Mouse (Mus musculus) brain, adult 2 months (tissue): ENCODE measurements around the gene Iqcf3.
"Not testable (repeated sequence)": the region's sequence is repeated elsewhere in the genome, so short reads cannot be mapped to it uniquely, and the experiment has no call there.

Experiments used
- DNase-seq: peaks from one replicate; pipeline ENCODE4 v3.0.0; 2011; ENCODE audit warnings: low read depth, low spot score

The Iqcf3 gene

GRCm38 (mm10) chr9:106561531-106561930 is at the start of gene Iqcf3:
TSS of gene Iqcf3 (minus strand) at chr9:106561631.
- DNase-seq, result no peak

- no peak for DNase-seq
Measured at GRCm38 (mm10) chr9:106610727-106611126, 49.3 kb upstream of the Iqcf3 start.

DNA sequence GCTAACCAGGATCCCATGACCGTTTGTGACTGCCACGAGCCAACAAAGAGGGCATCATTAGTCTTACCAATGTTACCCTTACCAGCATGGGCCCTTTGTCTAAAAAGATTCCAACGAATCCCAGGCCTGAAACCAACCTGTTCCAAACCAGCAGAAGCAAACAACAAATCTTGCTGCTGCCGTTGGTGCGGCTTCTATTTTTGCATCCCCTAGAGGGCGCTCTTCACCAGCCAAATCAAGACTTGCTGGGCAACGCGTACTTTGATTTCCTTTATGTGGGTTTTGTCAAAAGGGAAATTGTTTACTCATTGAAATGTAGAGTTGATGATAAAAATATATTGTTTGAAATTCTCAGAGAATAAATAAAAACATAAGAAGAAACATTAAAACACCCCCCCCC is 39.1 kb upstream of the Iqcf3 start:
- peak; percentile 86 for DNase-seq

DNA sequence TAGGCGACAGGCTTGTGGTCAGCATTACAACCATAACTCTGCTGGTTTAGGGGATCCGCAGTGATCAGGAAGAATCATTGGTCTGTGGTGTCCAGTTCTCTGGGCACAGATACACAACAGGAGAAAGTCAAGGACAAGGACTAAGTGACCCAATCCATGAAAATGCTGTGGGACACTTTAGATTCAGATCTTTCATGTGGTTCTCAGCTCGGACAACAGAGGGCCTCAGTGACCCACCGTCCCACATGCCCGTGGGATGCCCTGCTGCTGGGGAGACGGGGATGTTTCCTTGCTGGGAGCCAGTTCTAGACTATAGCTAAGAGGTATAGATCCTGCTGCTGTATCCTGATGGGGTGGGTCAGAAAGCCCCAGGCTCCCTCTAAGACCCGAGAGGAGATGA is 37.0 kb upstream of the Iqcf3 start:
- no peak for DNase-seq

DNA sequence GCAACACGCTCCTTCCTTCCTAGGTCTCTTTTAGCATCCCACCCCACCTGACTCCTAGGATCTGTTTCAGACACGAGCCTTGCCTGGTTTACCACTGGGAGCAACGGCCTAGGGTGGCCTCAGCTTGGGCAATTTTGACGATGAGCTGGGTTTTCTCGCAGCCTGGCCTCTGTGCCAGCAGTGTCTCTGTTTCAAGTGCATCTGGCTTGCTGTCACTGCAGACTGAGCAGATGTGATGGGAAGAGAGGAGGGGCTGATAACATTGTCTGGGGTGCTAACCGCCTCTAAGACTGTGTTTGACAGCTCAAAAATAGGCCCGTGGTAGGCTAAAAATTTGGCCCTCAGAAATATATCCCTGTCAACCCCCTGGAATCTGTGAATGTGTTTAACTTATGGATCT is 34.4 kb upstream of the Iqcf3 start:
- peak; percentile 80 for DNase-seq

DNA sequence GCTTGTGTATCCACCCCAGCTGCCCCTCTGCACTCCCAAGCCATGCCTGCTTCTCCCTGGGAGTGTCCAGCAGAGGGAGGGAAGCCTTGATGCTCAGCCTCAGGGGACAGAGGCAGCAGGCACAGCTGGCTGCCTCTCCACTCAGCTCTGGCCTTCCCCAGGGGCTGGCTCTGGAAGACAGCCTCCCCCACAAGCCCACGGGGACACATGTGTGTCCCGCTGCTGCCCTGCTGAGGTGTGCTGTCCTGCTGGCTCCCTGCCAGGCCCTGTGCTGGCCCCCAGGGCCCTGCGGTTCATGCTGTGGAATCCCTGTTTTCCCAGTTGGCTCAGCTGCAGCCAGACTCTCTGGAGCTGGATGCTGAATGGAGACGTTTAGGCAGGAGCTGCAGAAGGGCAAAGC is 34.0 kb upstream of the Iqcf3 start:
- not testable (repeated sequence) for DNase-seq

GRCm38 (mm10) chr9:106592158-106592557 is 30.7 kb upstream of the Iqcf3 start:
- DNase-seq, result peak; percentile 55

DNA sequence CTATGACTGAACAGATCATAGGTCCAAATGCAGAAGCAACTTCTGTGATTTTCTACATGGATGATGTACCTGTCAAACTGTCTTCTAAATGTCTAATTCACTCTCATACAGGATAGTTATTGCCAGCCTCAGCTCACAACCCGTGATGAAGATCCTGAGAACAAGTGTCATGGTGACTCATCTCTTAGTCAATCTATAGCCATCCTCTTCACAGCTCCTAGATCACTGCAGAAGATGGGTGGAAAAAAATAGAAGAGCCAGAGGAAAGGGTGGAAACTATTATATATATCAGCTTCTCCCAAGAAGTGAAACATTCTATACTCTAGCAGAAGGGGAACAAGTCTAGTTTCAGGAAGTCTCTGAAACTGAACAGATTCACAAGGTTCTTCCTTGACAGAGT is 21.1 kb upstream of the Iqcf3 start:
- DNase-seq, result peak; percentile 63

GRCm38 (mm10) chr9:106580016-106580415 is 18.6 kb upstream of the Iqcf3 start:
- DNase-seq, result peak; percentile 75

GRCm38 (mm10) chr9:106576112-106576511 is 14.7 kb upstream of the Iqcf3 start:
- DNase-seq, result peak; percentile 56

- no peak for DNase-seq
Measured at GRCm38 (mm10) chr9:106573366-106573765, 11.9 kb upstream of the Iqcf3 start.

- DNase-seq, result no peak
Measured at GRCm38 (mm10) chr9:106572186-106572585, 10.8 kb upstream of the Iqcf3 start.

- DNase-seq, result no peak
Measured at GRCm38 (mm10) chr9:106570896-106571295, 9.5 kb upstream of the Iqcf3 start, which contains the start of gene Iqcf4. TSS of gene Iqcf4 (minus strand) at chr9:106570996.

GRCm38 (mm10) chr9:106566437-106566836 is 5.0 kb upstream of the Iqcf3 start:
- no peak for DNase-seq

DNA sequence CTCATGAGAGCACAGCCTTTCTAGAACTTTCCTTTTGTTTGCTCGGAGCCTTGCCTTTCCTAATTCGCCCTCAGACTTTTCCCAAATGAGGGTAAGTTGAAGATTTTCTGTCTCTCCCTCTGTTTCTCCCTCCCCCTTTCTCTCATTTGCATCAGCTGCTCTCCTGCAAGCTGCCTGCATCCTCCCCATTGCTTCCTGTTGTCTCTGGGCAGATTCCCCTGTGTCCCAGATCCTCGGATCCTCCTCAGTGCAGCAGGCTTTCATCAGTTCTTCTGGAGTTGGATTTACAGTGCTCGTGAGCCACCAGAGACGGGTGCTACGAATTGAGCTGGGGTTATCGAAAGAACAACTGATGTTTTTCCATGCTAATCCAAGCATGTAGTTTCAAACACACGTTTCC is 2.6 kb upstream of the Iqcf3 start:
- peak; percentile 58 for DNase-seq

DNA sequence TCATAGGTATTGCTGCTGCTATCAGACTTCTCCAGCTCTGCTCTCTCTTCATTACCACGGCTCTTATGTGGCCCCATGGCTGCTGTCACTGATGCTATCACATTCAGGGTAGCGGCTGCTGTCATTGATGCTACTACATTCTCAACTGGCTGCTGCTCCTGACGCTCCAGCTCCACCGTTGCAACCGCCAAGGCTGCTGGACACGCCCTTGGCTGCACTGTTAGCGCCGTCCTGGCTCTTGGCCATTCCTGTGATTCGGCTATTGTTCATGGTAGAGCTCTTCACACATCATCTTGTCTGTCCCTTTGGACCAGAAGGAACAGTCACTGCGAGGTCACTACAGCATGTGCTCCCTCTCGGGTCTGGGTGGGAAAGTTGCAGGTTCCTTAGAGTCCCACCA is 860 bp upstream of the Iqcf3 start:
- no peak for DNase-seq

DNA sequence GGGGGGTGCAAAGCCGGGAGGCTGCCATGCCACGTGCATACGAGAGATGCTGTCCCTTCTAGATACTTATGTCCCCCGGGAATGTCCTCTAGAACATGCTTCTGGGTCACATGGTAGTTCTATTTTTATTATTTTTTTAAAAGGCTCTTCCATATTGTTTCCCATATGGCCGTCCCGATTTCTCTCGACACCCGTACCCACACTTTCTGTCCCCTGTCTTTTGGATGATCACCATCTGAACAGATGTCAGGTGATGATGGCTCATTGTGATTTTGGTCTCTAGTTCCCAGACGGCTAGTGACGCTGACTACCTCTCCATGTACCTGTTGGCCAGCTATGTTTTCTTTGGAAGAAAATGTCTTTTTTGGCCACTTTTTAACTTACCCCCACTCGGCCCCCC is 26.5 kb downstream of the Iqcf3 start:
- DNase-seq, result peak; percentile 75

- no peak for DNase-seq
Measured at GRCm38 (mm10) chr9:106534296-106534695, 27.1 kb downstream of the Iqcf3 start.

DNA sequence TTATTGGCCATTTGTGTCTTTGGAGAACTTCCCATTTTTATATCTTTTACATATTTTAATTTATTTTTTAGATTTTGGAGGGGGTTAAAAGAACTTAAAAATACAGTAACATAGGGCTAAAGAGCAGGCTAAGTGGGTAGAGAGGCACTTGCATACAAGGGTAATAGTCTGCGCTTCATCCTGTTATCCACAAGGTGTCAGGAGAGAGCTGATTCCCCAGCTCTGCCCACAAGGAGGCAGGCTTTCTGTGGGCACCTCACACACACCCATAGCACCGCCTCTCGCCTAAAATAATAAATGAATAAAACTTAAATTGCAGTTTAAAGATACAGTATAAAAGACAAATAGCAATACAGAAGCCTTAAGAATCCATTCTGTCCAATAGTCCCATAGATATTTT is 29.6 kb downstream of the Iqcf3 start:
- peak; percentile 83 for DNase-seq

DNA sequence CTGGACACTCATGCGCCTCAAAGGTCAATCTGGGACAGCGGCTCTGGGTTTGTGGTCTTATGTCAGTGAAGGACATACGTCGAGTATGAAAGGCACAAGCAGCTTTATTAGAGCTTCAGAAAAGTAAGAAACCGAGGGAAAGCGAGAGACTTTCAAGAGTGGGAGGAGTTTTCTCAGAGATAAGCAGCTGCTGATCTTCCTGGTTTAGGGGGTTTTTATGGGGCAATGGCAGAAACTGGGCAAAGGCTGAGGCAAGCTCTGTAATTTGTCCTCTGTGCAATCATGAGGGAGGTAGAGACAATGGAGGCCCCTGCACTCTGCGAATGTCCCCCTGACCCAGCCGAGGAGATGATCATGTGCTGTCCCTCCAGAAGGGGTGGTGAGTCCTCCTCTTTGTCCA is 41.5 kb downstream of the Iqcf3 start:
- no peak for DNase-seq

DNA sequence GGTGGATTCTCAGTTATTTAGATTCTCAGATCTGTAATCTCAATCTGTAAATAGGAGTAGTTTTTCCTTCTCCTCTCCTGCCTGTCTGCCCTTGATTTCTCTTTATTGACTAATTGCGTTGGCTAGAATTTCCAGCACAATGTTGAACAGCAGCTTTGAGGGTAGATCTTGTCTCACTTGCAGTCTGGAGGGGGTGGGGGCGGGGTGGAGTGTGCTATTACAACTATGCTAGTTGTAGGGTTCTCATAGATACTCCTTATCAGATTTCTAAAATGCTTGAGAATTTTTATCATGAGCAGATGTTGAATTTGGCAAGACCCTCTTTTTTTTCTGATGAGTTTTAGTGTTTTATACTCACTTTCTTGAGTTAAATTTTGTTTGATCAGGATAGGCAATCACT is 42.0 kb downstream of the Iqcf3 start:
- peak; percentile 5 for DNase-seq

GRCm38 (mm10) chr9:106514273-106514672 is 47.2 kb downstream of the Iqcf3 start, which contains the start of gene Iqcf5:
TSS of gene Iqcf5 (plus strand) at chr9:106514573.
- DNase-seq, result no peak

DNA sequence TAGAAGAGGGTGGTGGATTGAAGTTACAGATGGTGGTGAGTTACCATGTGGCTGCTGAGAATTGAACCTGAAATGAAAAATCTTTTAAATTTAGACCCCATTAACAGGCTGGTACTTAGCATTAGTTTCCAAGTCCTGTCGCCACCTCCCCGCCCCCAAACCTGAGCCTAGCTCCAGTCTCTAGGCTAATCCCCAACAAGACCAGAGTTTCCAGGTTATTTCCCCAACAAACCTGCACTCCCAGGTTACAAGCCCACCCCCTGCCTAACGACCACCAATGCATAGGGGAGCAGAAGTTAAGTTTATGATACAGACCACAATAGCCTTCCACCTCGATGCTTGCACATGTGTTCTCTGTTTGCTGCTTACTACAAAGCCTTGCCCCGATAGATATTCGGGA is 47.9 kb downstream of the Iqcf3 start:
- DNase-seq, result no peak

DNA sequence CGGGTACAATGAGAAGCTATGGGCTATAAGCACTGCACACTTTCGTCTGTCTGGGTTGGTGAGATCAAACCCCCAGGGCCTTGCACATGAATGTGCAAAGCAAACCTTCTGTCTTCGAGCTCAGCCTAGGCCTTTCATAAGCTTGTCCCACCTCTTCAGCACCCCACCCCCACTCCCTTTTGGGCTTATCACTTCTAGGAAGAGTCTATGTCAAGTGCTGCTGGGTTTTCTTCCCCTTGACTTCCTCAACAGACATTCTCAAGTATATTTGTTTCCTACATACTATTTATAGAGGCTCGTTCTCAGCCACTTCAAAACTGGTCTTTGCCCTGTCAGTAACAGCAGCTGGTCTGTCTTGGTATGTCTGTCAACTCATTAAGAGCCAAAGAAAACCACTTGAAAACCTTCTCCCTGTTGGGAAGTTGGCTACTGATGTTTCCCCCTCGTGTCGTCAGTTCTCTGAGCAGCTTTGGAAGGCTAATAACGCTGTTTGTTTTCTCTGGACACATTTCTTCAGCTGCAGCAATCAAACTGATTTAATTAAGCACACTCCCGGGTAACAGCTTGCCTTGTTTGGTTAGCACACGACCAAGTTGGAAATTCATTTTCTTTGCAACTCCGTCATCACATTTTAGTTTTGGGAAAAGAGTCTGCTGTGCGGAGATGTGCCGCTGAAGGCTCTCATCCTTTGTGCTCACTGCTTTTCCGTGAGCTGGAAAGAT is 48.5 kb downstream of the Iqcf3 start:
- DNase-seq, result peak; percentile 55
